Mouse (Mus musculus) brain, embryonic 18.5 days (tissue): ENCODE measurements around the gene Coro1c.
A peak's percentile ranks its signal among the peaks of the same experiment; 100 is the strongest.
"Not testable (repeated sequence)": the region's sequence is repeated elsewhere in the genome, so short reads cannot be mapped to it uniquely, and the experiment has no call there.

ENCODE experiments used
- DNase-seq: peaks from one replicate; pipeline ENCODE4 v3.0.0-alpha.2; 2012; ENCODE audit warnings: low read depth, low spot score

The Coro1c gene

DNA sequence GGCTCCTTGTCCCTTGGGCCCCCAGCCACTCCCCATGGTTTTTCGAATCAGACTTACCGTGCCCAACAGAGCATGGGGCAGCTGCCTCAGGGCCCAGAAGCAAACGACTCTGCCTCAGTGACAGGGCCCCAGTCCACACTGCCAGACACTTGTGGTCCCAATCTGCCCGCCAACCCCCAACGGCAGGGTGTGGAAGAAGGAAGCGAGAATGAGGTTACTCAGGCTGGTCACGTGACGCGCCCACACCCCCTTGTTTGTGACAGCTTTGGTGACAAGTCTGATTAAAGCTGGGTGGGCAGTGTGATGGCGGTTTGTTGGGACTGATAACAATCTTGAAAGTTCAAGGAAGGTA, 78.3 kb downstream of the Coro1c start:
- DNase-seq, result no peak

DNA sequence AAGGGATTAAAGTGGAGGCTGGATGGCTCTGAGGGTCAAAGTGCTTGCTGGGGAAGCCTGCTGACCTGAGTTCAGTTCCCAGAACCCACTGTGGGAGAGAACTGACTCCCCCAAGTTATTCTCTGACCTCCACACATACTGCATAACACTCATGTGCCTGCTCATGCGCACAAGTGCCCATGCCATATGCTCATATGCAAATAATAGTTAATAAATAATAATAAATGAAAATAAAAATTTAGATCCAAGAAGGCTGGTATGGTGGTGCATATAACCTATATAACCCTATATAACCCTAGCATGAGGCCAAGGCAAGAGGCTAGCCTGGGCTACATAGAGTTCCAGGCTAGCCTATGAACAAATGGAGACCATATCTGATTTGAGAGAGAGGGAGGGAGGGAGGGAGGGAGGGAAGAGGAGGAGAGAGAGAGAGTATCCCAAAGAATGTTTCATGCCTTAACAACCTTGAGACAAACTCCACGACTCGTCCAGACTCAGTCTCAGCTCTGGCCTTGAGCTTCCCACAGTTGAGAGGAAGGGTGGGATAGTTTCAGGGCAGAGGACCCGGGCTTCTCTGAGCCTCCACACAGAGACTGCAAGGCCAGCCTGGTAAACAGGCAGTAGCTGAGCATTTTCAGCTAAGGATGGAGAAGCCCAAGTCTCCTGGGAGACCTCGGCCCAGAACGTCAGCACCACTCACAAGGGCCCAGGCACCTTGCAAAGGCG, 78.8 kb downstream of the Coro1c start:
- no peak for DNase-seq

DNA sequence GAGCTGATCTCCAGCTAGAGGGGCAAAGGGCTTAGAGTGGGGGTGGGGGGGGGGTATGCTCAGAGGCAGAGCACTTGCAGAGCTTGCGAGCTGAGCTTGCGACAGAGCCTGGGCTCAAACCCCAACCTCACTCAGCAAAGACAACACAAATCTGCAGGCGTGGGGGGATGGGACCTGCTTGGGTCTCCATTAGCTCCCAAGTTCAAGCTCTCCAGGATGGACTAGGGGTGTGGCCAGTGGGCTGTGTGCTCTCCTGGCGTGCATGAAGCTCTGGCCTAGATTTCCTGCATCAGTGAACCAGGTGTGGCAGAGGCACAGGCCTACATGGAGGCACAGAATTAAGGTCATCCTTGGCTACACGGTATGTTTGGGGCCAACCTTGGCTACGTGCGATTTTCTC, 80.1 kb downstream of the Coro1c start:
- DNase-seq, result no peak

DNA sequence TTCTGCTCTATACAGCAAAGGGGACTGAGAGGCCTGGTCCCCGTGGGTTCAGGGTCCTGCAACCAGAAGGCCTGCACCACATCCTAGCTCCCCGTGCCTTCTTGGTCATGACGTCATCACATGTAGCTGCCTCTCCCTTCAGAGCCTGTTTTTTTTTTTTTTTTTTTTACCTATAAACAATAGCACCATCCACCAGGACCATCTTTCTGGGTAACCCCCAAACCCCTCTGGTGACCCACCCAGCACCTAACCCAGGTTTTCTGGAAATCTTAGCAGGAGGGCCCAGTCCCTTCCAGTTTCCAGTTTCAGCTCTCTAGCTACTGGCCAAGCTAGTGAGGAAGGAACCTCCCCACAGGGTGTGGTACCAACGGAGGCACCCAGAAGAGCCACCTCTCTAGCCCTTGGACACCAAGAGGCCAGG, 80.6 kb downstream of the Coro1c start:
- no peak for DNase-seq

DNA sequence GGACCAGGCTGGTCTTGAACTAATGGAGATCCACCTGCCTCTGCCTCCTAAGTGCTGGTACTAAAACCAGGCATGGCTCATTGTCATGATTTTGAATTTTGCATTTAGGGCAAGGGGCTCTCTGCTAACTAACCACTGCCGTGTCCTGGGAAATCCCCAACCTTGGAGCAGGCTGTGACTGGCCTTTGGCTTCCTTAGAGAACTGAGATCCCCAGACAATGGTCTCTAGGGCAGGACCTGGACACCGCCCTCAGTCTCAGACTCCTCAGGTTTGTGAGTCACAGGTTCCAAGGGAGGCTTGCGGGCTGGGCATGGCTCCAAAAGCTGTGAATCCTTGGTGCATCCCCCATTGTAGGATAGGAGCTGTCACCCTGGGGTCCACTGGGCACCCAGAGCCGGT, 81.9 kb downstream of the Coro1c start:
- DNase-seq, result no peak

DNA sequence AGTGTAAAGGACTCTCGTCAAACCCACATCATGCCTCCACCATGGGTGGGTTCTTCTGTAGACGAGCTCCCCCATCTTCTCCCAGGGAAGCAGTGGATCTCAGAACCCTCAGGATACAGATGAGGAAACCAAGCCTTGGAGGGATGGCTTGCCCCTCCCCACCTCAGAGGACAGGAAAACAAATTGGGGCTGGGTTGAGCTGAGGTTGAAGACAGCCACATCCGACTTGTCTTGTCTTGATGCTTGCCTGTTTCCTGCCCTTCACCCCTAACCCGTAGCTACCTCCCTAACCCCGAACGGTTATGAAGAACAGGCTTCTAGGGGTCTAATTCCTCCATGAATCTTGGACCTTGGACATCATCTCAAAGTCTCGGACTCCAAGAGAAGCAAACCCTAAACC, 83.0 kb downstream of the Coro1c start:
- no peak for DNase-seq

DNA sequence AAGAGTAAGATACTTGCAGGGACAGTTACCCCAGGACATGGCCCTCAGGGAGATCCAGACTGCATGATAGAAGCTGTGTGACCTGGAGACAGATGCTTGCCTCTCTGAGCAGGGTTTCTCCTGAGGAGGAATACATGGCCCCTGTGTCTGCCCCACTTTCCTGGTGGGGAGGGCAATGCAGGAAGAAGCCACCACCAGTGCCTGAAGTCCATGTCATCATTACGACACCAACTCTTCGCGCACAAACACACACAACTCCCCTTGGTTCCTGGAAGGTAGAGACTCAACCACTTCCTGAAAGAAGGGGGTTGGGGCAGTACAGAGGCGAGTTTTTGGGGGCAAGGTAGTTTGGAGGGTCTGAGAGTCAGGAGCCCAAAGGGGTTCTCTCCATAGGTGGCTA, 84.3 kb downstream of the Coro1c start:
- DNase-seq, result no peak

DNA sequence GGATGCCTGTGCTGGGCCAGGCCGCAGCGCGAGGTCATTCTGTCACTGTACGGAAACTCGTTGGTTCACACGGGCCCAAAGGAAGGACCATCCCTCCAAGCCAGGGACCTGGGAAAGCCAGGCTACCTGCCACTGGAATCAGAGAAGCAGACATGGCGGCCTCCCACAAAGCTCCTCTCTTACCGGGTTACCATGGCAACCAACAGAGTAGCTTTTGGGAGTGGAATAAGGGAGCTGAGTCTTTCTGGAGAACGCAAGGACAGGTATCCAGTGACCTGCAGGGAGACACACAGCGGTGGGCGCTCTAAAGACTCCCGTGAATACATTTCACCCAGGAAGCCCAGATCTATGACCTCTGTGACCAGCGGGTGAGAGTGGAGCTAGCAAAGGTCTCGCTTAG, 90.0 kb downstream of the Coro1c start:
- DNase-seq, result peak; percentile 34

DNA sequence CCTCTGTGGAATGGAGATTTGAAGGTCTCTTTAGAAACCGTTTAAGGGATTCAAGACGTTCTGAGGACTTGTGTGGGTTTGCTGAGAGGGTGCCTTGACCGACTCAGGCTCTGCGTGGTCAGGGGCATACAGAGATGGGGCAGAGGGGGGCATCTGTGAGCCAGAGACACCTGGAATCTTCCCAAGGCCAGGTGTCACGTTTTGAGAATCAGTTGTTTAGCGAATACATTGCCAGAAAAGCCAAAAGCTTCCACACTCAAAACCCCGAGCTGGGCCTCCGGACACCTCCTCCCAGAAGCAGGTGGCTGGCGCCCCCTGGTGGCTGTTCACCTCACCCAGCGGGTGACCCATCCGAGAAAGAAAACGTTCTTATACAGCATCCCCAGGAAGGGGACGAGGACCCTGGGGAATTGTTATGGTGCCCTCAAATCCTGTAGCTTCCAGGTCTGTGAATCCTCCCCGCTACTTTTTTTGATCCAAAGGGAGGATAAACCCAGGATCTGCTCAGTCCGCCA, 92.9 kb downstream of the Coro1c start:
- no peak for DNase-seq

DNA sequence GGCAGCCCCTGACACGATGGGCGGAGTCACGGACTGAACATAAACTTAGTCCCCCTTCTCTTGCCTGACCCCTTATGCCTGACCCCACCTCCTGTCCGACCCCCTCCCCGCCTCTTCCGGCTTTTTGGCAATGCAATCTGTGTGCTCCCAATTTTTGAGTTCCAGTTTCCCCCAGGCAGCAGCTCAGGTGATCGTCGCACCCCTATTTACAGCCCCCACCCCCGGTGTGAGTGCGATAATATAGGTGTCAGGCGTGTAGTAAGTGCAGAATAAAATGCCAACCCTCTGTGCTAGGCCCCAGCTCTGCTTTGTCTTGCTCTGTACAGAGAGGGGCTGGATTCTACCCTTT, 93.5 kb downstream of the Coro1c start:
- no peak for DNase-seq

DNA sequence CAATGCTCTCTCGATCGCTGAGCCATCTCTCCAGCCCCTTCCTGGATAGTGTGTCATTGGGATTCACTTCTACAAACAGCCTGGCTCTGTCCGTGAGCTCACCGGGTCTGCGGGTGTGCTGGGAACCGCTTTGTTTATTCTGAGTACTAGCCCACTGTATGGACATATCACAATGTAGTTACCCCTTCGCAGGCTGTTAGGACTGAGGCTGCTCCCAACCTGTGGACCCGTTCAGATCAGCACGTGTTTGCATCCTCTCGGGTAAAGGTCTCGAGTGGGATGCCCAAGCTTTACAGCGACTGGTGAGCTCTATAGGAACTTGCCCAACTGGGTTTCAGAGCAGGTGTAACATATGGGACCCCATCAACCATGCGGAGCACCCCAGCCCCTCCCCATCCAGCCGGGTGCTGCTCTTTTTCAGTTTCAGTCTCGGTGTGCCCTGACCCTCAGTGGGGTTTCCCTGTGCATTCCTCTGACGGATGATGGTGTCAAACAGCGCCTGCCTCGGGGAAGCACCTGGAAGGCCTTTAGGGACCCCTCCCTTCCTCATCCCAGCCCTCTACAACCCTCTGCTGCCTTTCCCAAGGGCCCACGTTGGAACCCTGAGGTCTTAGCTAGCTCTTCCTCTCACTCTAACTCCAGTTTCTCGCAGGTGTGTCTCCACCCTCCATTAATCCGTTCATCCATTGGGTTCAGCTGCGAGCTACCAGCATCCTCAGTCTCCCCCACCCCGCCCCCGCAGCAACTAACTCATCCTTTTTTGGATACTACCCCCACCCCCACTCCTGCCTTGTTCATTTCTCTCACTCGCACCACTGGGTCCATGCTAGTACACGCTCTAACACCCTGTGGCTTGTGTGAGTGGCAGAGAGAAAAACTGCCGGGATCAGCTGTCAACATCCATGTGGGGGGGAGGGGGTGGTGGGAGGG, 94.2 kb downstream of the Coro1c start:
- no peak for DNase-seq

DNA sequence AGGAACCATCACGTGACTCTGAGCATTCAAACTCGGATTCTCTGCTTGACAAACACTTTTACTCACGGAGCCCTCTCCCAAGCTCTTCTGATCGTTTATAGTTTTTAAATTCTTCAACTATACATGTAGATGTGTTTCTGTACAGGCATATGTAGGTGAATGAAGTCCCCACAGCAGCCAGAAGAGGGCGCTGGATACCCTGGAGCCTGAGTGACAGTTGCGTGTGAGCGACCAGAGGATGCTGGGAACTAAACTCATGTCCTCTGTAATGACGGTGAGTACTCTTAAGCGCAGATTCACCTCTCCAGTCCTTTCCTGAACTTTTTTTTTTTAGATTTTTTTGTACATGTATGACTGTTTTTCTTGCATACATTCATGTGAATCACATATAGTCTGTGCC, 95.0 kb downstream of the Coro1c start:
- DNase-seq, result no peak

DNA sequence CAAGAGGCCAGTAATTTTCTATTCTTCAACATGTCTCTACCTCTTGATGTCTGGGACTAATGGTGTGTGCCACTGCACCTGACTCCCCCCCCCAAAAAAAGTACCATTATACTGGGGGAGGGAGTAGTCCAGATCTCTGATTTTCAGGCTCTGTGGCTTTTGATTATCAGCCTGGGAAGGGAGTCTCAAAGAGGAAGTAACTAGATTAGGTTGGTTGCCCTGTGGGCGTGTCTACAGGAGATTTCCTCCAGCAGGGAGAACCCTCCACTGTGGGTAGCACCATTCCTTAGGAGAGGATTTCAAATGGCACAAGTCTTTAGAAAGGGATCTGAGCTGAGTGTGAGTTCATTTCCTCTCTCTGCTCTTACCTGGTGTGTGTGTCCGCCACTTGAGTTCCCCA, 95.9 kb downstream of the Coro1c start:
- DNase-seq, result no peak

DNA sequence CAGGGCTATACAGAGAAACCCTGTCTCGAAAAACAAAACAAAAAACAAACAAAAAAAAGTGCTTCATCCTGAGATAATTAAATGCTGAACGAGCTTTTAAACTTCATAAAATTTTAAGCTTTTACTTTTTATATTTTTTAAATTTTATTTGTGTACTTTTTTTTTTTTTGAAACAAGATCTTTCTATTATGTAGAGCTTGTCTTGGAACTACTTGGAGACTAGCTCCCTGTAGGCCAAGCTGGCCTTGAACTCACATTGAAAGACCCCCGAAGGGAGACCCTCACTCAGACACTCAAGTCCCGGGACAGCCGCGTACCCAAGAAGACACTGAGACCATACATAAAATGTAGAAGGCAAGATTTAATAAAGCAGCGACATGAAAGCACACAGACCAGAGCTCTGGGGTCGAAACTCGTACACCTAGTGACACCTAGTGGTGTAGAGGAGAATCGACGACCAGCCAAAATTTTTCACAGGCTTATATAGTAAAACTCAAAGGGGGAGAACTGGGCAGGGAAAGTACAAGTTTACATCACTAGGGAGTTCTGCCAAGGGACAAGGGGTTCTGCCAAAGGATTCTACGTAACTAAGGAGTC, 96.6 kb downstream of the Coro1c start:
- not testable (repeated sequence) for DNase-seq

DNA sequence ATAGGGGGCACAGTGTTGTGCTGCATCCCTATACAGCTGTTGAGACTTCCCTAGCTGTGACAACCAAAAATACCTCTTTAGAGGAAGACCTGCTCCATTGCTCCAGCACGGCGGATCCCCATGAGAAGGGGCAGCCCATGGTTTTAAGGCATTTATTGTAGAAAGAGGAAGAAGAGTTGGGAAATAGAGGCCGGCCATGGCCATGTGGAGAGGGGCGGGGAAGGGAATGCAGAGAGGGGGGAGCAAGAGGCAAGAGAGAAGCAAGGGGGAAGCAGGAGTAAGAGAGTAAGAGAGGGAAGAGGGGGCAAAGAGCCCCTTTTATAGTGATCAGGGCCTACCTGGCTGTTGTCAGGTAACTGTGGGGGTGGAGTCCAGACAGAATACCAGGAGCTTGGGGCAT, 98.4 kb downstream of the Coro1c start:
- DNase-seq, result no peak

DNA sequence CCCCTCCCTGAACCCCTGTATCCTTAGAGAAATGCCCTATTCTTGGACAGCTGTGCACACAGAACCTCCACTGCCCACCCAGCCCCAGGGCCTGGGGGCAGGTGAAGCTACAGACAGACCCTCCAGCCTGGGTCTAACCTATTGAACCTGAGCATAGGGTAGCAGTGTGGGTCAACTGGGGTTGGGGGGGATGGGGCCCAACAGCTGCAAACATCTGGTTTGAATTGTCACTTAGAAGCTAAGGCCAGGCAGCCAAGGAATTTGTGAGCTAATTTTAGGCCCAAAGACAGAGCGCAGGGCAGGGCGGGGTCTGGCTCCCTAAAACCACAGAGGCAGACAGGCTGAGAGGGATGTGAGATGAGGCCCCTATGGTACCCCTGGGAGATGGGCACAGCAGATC, 100.4 kb downstream of the Coro1c start:
- DNase-seq, result no peak

DNA sequence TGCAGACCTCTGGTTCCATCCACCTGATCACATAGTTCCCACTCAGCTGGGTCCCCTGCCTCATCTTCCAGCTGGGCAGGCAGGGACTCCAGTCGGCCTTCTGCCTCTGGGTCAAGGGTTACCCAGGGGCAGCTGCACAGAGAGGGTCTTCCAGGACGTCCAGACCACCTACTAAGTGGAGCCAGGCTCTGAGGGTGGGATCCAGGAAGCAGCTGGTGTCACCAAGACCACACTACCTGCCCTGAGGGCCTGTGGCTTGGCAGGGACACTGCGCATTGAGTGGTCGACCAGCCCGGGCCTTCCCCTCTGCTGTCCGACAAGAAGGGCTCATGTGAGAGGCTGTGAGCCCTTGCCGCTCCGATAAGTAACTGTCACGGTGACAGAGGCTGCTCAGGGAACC, 100.8 kb downstream of the Coro1c start:
- DNase-seq, result no peak

DNA sequence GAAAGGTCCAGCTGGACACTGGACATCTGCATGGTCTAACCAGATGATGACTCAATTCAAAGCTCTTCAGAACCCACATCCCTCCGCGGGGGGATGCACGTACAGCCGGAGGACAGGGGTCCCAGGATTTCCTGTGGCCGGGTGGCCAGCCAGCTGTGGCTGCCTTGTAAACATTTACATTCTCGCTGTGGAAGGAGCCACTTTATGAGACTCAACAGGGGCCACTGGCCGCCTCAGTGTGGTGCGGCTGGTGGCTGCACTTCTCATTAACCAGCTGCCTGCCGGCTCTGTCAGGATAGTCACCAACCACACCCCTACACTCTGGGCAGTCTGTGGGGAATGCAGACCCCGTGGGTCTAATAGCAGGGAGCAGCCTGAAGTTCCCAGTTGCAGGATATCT, 102.1 kb downstream of the Coro1c start:
- no peak for DNase-seq

DNA sequence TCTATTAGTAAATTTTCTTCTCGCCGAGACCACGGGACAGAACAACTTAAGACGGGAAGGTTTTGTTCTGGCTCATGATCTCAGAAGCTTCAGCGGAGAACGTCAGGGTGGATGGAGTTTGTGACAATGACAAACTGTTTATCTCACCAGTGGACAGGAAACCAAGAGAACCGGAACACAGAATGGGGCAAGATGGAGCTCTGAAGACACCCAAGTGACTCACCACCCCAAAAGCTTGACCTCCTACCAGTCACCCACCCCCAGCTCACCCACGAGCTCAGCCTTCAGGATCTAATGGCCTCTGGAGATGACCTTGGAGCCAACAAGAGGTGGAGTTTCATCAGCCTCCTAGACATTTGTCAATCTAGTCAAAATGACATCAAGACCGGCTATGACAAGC, 103.3 kb downstream of the Coro1c start:
- DNase-seq, result no peak

DNA sequence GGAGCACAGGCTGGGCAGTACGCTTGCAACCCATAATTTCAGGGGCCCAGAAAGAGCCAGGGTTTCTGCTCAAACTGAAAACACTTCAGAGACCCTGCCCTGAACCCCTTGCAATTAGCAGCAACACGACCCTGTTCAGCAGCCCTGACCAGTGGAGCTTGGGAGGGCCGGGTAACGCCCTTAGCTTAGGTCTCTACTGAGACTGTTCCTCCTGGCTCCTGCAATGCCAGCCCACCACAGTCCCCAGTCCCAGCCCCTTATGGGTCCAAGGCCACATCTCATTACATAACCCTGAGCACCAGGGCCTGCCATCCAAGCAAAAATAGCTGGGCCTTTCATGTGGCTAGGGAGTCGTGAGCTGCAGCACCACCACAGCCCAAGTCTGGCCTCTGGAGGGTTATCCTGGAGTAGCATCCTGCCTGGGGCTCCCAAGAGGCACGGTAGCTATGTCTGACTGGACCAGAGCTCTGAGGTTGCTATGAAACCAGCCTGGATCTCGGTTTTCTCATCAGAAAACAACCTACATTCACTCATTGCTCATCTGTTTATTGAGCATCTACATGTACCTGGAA, 104.1 kb downstream of the Coro1c start:
- DNase-seq, result no peak

DNA sequence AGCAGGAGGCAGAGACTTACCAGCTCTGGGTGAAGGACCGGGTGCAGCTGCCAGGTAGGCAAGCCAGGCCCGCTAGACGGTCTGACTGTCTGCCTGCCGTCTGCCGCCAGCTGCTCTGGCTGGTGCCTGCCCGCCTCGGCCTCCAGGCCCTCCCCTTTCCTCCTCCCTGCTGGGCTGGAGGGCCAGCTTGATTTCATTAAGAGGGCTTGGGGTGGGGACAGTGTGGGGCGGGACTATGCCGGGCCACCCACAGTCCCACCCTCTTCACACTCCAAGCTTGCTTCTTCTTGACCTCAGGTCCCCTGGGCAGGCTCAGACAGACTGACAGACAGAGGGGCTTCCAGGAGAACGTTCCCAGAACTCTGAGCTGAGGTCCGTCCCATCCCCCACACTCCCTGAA, 108.3 kb downstream of the Coro1c start, which contains the start of gene Tmem119:
Gene Tmem119 (minus strand): TSS at position 237 of the 400 bp plus-strand sequence.
- DNase-seq, result no peak

DNA sequence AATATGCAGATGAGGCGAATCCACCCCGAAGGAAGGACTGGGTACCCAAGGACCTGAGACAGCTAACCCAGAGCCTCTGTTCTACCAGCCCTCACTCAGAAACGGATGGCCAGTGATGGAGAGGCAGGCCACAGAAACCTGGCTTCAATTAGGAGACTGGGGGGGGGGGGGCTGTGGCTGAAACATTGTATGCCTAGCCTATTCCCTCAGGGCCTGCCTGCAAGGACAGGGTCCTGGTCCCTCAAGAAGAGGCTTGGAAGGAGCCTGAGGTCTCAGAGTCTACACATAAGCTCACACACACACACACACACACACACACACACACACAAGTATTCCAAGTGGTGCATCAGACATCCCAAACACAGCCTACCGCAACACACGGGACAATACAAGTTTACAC, 108.9 kb downstream of the Coro1c start:
- no peak for DNase-seq
